Mouse (Mus musculus): Measurements from ENCODE around the gene Chl1.

Chl1 gene

GRCm38 (mm10) chr6:103781058-103781457 is 270.7 kb downstream of the Chl1 start:
- in situ Hi-C loops (cut with MboI, MseI), result loop anchor here in 1 of 2 experiments (25.0 kb wide), 1 partner anchor 1369 kb away; no protein-coding TSS in a partner anchor

GRCm38 (mm10) chr6:103791077-103791632 is 280.8 kb downstream of the Chl1 start:
- in situ Hi-C loops (cut with MboI, MseI), result loop anchor here in 1 of 2 experiments (25.0 kb wide), 1 partner anchor 1379 kb away; no protein-coding TSS in a partner anchor

- in situ Hi-C loops (cut with MboI, MseI), result loop anchor here in 1 of 2 experiments (25.0 kb wide), 1 partner anchor 1383 kb away; no protein-coding TSS in a partner anchor
Observed at GRCm38 (mm10) chr6:103795241-103795640, 284.9 kb downstream of the Chl1 start.

Measured in T-helper 17 cell (primary cell).